Mouse (Mus musculus) kidney, postnatal 10 days (tissue): ENCODE data around the gene Atp6v1e1.
A peak's percentile ranks its signal among the peaks of the same experiment; 100 is the strongest.
"Not testable (repeated sequence)": the region's sequence is repeated elsewhere in the genome, so short reads cannot be mapped to it uniquely, and the experiment has no call there.

ENCODE experiments used
- DNase-seq: peaks from one replicate; pipeline ENCODE4 v3.0.0; 2021; ENCODE audit warnings: mixed read lengths

The Atp6v1e1 gene

DNA sequence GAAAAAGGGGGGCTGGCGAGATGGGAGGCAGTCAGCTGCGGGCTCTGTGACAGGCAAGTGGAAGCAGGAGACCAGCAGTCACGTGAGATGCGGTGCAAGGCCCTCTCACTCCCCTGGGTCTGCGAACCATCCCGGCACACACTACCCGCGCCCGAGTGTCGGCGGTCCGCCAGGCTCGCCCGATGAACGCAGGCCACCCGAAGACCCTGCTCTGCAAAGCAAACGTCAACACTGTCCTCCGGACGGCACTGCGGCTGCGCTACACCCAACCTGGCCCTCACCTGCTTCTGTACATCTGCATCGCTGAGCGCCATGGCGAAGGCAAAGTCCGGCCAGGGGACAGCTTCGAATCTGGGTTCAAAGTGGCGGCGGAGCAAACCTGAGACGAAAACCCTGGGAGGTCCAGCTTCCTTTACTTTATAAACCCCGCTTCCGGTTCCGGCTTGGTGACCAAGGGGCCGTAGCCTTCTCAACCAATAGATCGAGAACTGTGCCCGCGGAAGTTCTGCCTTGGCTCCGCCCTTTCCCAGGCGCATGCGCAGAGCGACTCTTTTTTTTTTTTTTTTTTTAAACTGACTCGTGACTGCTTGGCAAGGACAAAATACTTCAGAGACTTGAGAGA lies at the start of gene Atp6v1e1:
TSS of gene Atp6v1e1 (minus strand) at position 487 of the 622 bp plus-strand sequence.
- DNase-seq = peak; percentile 94

DNA sequence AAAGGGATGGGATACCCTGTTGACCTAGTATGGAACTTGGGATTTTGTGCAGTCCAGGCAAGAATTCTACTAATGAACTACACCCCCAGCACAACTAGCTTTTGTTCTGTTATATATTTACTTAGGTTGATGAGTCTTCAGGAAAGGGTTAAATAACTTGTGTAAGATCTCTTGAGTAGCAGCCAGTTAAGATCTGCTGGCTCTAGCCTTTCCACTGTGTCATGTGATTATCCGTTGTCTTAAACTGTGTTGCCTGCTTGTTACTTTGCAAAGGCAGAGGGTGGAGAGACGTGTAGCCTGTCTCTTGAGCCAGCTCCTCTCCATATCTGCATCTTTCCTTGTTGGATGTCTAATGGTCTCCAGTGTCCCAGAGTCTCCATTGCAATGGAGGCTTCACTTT lies 48.7 kb upstream of the Atp6v1e1 start:
- DNase-seq = no peak

- DNase-seq = no peak
Measured at GRCm38 (mm10) chr6:120868824-120869223, 46.2 kb upstream of the Atp6v1e1 start.

GRCm38 (mm10) chr6:120866051-120866814 lies 43.6 kb upstream of the Atp6v1e1 start:
- no peak for DNase-seq

- DNase-seq = no peak
Measured at GRCm38 (mm10) chr6:120860079-120860478, 37.5 kb upstream of the Atp6v1e1 start.

DNA sequence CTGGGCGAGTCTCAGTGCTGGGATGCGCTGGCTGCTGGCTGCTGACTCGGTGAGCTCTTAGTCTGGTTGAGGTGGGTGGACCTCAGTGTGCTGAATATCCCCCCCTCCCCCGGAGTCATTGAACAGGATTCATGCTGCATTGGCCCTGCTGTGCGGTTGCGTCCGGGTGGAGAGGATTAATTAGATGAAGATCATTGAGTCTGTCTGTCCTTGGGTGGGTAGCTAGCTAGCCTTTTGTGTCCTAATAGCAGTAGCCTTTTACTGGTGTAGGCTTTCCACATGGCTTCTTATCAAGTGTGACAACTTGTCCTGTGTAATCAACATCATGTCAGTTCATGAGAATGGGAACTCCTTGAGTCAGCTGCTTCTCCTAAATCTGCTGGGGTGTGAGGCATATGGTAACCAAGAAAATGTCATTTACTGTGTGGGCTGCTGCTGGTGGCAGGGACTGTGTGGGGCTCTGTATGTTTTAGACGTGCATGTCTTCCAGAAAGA lies 35.7 kb upstream of the Atp6v1e1 start:
- DNase-seq = no peak

DNA sequence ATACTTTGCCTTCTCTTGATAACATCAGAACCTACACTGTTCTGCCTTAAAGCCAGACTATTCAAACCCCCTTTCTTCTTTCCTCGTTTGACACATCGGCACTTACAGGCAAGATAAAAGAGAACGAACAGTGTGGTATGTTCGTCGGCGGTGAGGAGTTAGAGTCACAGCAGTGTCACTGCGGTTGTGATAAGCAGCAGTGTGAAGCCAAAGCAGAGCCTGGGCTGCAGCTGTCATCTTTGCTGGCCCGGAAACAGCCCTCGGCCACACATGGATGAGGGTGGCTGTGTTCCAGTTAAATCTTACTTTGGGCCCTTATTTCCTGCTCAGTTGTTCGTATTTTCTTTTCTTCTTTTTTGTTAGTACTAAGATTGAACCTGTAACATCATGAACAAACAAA lies 31.8 kb upstream of the Atp6v1e1 start:
- peak; percentile 49 for DNase-seq

DNA sequence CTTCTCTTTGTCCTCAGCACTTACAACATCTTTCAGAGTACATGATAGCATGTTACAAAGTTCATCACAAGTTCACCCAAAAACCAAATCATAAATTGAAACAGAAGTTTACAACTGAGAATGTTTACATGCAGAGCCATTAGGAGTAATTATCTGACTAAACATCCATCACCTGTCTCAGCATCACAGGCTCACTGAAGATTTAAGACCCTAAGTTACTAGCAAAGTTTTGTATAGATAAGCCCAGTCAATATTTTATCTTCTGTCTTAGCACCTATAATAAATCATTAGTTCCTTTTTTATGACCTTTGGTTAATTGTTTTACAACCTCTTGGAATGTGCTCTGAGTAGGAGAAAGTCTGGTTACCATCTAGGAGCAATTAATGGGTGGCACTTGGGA lies 28.1 kb upstream of the Atp6v1e1 start:
- DNase-seq = not testable (repeated sequence)

- no peak for DNase-seq
Measured at GRCm38 (mm10) chr6:120841754-120842153, 19.2 kb upstream of the Atp6v1e1 start.

- DNase-seq = no peak
Measured at GRCm38 (mm10) chr6:120840258-120840657, 17.7 kb upstream of the Atp6v1e1 start.

DNA sequence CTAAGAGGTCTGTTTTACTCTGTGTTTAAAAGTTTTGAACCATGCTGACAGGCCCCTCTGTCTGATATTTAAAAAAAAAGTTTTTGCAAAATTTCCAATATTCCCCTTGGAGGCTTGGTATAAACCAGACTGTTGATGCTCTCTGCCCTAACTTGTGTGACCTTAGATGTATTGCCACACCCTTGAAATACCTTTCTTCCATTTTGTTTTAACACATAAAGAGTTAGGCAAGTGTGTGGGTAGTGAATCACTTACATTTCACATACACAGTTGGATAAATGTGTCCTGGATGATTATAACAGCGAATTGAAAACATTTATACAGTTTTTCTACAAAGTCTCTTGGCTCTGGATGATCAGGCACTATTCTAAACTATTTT lies 14.5 kb upstream of the Atp6v1e1 start:
- DNase-seq = no peak

GRCm38 (mm10) chr6:120836389-120837151 lies 14.0 kb upstream of the Atp6v1e1 start:
- peak; percentile 64 for DNase-seq

DNA sequence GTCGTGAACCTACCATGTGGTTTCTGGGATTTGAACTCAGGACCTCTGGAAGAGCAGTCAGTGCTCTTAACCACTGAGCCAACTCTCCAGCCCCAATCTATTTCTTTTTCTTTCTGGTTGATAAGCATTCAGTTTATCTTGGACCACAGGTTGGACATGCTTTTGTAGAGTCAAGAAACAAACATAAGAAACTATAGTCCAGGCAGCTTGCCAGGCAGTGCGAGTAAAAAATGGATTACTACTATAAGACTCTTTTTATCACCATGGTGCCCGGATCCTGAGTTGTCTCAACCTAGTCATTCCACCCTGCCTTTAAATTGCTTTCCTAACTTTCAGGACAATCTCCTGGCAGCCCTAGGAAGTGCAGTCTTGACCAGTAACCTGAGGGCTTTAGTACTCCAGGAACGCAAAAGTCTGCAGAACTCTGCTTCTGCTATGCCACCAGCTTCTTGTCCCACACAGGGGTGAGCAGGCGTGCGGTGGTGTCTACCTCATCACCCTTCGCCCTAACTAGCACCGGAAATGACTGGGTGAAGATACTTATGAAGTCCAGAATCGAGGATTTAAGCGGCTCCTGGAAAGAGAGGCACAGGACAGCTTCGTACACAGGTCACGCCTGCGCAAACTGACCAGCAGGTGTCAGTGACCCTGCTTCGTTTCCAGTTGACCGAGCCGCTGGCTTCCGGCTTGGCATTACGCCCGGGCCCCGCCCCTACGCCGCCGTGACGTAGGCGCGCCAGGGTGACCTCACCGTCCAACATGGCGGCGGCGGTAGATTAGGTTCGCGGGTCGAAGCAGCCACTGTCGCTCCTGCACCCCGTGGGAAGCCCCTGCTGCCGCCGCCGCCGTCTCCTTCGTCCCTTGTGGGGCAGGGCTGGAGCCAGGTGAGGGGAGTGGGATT lies 13.1 kb upstream of the Atp6v1e1 start, which contains the start of gene Bcl2l13:
TSS of gene Bcl2l13 (plus strand) at position 739 of the 901 bp plus-strand sequence.
- peak; percentile 98 for DNase-seq

- no peak for DNase-seq
Measured at GRCm38 (mm10) chr6:120834766-120835321, 12.3 kb upstream of the Atp6v1e1 start.

DNA sequence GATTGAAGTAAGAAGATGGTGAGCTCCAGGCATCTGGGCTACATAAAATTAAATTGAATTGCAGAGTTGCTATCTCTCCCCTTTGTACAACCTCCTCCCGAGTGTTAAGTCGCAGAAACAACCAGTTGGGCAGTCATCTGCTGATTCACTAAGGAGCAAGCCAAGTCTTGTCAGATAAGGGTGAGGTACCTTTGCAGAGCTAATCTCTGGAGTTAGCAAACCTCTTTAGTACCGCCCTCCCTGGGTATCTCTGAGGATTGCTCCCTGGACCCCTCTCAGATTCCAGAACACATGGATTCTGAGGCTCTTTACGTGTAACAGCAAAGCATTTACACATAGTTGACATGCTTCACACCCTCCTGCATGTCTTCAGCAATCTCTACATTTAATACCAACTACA lies 9.5 kb upstream of the Atp6v1e1 start:
- no peak for DNase-seq

DNA sequence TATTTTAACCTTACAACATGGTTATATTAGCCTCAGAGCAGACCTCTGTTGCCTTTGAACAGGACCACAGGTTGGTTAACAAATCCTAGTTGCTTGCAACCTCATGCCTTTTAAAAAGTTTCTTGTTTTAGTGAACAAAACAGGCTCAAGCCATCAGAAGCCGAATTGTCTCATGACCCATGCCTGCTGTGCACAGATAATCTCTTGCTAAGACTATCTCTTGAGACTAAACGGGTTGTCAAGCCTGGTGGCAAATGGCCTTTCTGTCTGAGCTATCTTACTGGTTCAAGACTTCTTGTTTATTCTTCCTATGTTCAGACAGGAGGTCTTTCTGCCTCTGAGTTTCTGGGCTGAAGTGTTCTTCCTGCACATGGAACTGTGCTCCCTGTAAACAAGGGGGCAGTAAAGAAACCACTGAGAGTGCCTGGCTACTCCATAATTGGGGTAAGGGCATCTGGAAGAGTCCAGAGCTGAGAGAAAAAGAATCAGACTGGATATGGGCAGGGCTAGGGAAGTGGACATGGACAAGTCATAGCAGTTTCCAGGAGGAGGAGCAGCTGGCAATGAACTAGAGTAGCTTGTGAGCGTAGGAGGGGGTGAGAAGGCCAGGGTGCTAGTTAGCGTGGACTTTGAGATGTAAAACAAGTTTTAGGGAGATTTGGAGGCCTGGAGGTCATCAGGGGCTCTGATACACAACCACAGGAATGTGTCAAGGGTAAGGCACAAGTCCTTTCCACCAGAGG lies 8.4 kb upstream of the Atp6v1e1 start:
- DNase-seq = no peak

GRCm38 (mm10) chr6:120830056-120830455 lies 7.5 kb upstream of the Atp6v1e1 start:
- no peak for DNase-seq

DNA sequence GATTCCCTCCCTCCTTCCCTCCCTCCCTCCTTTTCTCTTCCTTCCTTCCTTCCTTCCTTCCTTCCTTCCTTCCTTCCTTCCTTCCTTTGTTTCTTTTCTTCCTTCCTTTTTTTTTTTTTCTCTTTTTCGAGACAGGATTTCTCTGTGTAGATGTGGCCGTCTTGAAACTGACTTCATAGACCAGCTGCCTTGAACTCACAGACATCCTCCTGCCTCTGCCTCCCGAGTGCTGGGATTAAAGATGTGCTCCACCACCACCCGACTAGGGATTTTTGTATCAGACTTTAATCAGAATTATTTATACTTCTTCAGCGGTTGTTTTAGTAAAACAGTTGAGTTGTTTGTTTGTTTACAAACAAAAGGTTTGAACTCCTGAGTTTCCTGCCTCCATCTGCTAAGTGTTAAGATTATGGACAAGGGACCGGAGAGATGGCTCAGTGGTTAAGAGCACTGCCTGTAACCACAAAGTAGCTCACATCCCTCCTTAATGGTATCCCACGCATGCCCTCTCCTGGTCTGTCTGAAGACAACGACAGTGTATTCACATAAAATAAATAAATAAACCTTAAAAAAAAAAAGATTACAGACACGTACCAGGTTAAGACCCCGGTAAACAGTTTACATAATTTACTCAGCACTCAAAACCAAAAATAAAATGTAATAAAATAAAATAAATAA lies 483 bp upstream of the Atp6v1e1 start:
- no peak for DNase-seq

DNA sequence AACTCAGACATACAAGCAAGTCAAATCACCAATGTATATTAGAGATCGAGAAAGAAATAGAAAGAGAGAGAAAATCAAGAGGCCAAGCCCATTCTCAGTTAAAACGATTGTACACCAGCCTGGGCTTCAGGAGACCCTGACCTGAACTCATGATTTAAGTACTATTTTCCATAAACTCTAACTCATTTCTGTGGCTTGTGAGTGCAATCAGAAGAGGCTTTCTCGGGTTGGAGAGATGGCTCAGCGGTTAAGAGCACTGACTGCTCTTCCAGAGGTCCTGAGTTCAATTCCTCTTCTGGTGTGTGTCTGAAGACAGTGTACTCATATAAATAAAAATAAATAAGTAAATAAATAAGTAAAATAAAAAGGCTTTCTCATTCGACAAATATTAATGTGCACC lies 878 bp downstream of the Atp6v1e1 start:
- no peak for DNase-seq

DNA sequence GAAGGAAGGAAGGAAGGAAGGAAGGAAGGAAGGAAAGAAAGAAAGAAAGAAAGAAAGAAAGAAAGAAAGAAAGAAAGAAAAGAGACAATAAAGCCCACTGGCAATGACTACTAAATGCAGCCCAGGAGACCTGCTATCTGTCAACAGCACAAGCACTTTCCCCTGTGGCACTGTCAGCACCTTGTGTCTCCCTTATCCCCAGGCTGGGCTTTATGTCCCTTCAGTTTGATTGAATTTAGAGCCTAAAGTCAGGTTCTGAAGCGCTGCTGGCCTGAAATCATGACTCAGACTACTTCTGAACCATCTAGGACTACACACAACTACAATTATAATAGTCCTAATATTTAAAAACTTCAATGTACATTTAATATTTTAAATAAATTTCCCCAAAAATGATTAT lies 1.7 kb downstream of the Atp6v1e1 start:
- DNase-seq = no peak

- peak; percentile 45 for DNase-seq
Measured at GRCm38 (mm10) chr6:120820144-120820543, 2.4 kb downstream of the Atp6v1e1 start.
